Mouse (Mus musculus): ENCODE results near the gene Asxl2. TPM values are rescaled to one million over a fixed set of nuclear protein-coding genes. Genes with fewer than 3 reads are reported as not detected.
A peak's percentile ranks its signal among the peaks of the same experiment; 100 is the strongest.

Asxl2 gene
- total RNA-seq, 1 experiment: 44.4 TPM

DNA sequence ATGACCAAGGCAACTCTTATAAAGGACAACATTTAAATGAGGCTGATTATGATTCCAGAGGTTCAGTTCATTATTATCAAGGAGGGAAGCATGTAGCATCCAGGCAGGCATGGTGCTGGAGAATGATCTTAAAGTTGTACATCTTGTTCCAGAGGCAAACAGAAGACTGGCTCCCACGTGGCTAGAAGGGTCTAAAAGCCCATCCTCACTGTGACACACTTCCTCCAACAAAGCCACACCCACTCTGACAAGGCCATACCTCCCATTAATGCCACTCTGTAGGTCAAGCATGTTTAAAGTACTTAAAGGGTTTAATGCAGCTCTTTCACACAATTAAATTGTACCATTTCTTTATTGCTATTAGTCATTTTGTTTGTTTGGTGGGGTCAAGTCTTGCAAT, 7.1 kb downstream of the Asxl2 start:
- Histone ChIP-seq H3K4me3 (ENCODE audit: insufficient read depth in 1 of 2, low read depth in 1 of 2, low read length in 2 of 2, poor library complexity in 1 of 2, severe bottlenecking in 1 of 2) (no peak overlapping the region), H3K4me1 (ENCODE audit: control insufficient read depth in 2 of 2, insufficient read depth in 2 of 2, low read length in 2 of 2, poor library complexity in 1 of 2) (peaks cover 7% of the 10 kb centered on the region in 2 experiments; a peak in 3 of 4 replicates), H3K9ac (ENCODE audit: insufficient read depth, low read depth, low read length, poor library complexity, severe bottlenecking) (no peak overlapping the region), H3K9me3 (ENCODE audit: control insufficient read depth, insufficient read depth, low read depth, low read length) (no peaks in the 10 kb centered on the region), H3K27ac (ENCODE audit: insufficient read depth, low read depth, low read length, poor library complexity, severe bottlenecking) (no peak overlapping the region), H3K36me3 (ENCODE audit: control insufficient read depth, insufficient read depth, low read length, poor library complexity, severe bottlenecking) (no peaks in the 10 kb centered on the region)
- in situ Hi-C loops (cut with MboI; ENCODE audit: low sequenced_read_pairs in 2 of 2, unreplicated experiment in 2 of 2): loop anchor here in 1 of 2 experiments (10.0 kb wide), 1 partner anchor 61 kb away; no protein-coding TSS in a partner anchor
- TF ChIP-seq ZC3H11A (IDR thresholded peaks at IDR 0.05; ENCODE audit: borderline replicate concordance, low read depth, low read length) (no peak), CHD2 (IDR thresholded peaks at IDR 0.05; ENCODE audit: low read depth, low read length) (no peak), MAFK (IDR thresholded peaks at IDR 0.05; ENCODE audit: insufficient read depth, low read depth, low read length) (no peak), HCFC1 (IDR thresholded peaks at IDR 0.05; ENCODE audit: borderline replicate concordance, insufficient read depth, low read length) (no peak), ZNF384 (IDR thresholded peaks at IDR 0.05; ENCODE audit: low read depth, low read length) (no peak)
- no peak for DNase-seq (ENCODE audit: low read depth, low spot score)

DNA sequence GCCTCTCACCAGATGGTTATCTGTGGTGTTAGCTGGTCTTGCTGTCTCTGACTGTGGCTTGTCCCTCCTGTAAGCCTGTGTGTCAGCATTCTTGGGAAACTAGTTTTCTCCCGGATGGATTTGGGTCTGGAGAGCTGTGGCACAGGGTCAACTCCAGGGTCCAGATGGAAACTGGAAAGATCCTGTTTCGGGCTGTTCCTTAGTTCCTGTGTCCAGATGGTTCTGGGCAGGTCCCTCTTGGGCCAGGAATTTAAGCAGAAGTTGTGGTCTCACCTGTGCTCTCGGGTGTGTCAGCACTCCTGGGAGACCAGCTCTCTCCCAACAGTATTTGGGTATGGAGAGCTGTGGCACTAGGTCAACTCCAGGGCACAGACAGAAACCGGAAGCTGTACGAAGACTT, 9.8 kb downstream of the Asxl2 start:
- in situ Hi-C loops (cut with MboI; ENCODE audit: low sequenced_read_pairs in 2 of 2, unreplicated experiment in 2 of 2): loop anchor here in 1 of 2 experiments (10.0 kb wide), 1 partner anchor 58 kb away; no protein-coding TSS in a partner anchor
- H3K27ac ChIP-seq (ENCODE audit: insufficient read depth, low read depth, low read length, poor library complexity, severe bottlenecking): 0 out of 2 replicates have a peak overlapping the region, but pooled peaks have one; percentile 1
- peaks cover 8 to 9% of the 10 kb centered on the region in 2 experiments; a peak in 3 of 4 replicates for H3K4me1 ChIP-seq (ENCODE audit: control insufficient read depth in 2 of 2, insufficient read depth in 2 of 2, low read length in 2 of 2, poor library complexity in 1 of 2)
- H3K9me3 ChIP-seq (ENCODE audit: control insufficient read depth, insufficient read depth, low read depth, low read length): no peaks in the 10 kb centered on the region
- TF ChIP-seq MAFK (IDR thresholded peaks at IDR 0.05; ENCODE audit: insufficient read depth, low read depth, low read length) (no peak), ZC3H11A (IDR thresholded peaks at IDR 0.05; ENCODE audit: borderline replicate concordance, low read depth, low read length) (no peak), ZNF384 (IDR thresholded peaks at IDR 0.05; ENCODE audit: low read depth, low read length) (no peak), CHD2 (IDR thresholded peaks at IDR 0.05; ENCODE audit: low read depth, low read length) (no peak), HCFC1 (IDR thresholded peaks at IDR 0.05; ENCODE audit: borderline replicate concordance, insufficient read depth, low read length) (no peak)
- DNase-seq (ENCODE audit: low read depth, low spot score): no peak
- H3K4me3 ChIP-seq (ENCODE audit: insufficient read depth in 1 of 2, low read depth in 1 of 2, low read length in 2 of 2, poor library complexity in 1 of 2, severe bottlenecking in 1 of 2): 0 out of 4 replicates have a peak overlapping the region, but pooled peaks of 1 of the 2 experiments have one; percentile 5
- no peaks in the 10 kb centered on the region for H3K36me3 ChIP-seq (ENCODE audit: control insufficient read depth, insufficient read depth, low read length, poor library complexity, severe bottlenecking)
- no peak overlapping the region for H3K9ac ChIP-seq (ENCODE audit: insufficient read depth, low read depth, low read length, poor library complexity, severe bottlenecking)

DNA sequence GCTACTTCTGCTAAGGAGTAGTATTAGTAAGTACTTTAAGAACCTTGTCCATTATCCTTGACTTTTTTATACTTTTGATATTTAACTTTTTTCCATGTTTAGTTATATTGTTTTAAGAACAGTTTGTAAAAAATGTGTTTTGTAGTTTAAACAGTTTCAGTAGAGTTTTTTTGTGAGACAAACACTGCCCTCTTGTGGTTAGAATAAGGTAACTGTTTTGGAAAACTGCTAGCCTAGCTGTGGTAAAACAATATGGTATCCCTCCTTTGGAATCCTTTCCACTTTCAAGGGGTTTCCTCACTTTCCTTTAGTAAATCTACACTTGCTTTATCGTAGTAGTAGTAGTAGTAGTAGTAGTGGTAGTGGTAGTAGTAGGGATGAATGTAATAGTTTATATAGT, 11.2 kb downstream of the Asxl2 start:
- no peak for DNase-seq (ENCODE audit: low read depth, low spot score)
- Histone ChIP-seq H3K9me3 (ENCODE audit: control insufficient read depth, insufficient read depth, low read depth, low read length) (no peaks in the 10 kb centered on the region), H3K4me3 (ENCODE audit: insufficient read depth in 1 of 2, low read depth in 1 of 2, low read length in 2 of 2, poor library complexity in 1 of 2, severe bottlenecking in 1 of 2) (no peak overlapping the region), H3K36me3 (ENCODE audit: control insufficient read depth, insufficient read depth, low read length, poor library complexity, severe bottlenecking) (no peaks in the 10 kb centered on the region; the same call in 1 of the 2 replicates), H3K27ac (ENCODE audit: insufficient read depth, low read depth, low read length, poor library complexity, severe bottlenecking) (no peak overlapping the region), H3K9ac (ENCODE audit: insufficient read depth, low read depth, low read length, poor library complexity, severe bottlenecking) (no peak overlapping the region), H3K4me1 (ENCODE audit: control insufficient read depth in 2 of 2, insufficient read depth in 2 of 2, low read length in 2 of 2, poor library complexity in 1 of 2) (peaks cover 4 to 9% of the 10 kb centered on the region in 2 experiments; a peak in 3 of 4 replicates)
- no peak for TF ChIP-seq ZNF384 (IDR thresholded peaks at IDR 0.05; ENCODE audit: low read depth, low read length)
- no peak for TF ChIP-seq CHD2 (IDR thresholded peaks at IDR 0.05; ENCODE audit: low read depth, low read length)
- no peak for TF ChIP-seq MAFK (IDR thresholded peaks at IDR 0.05; ENCODE audit: insufficient read depth, low read depth, low read length)
- TF ChIP-seq ZC3H11A (IDR thresholded peaks at IDR 0.05; ENCODE audit: borderline replicate concordance, low read depth, low read length): no peak
- in situ Hi-C loops (cut with MboI; ENCODE audit: low sequenced_read_pairs in 2 of 2, unreplicated experiment in 2 of 2): loop anchor here in 1 of 2 experiments (10.0 kb wide), 1 partner anchor 57 kb away; no protein-coding TSS in a partner anchor

DNA sequence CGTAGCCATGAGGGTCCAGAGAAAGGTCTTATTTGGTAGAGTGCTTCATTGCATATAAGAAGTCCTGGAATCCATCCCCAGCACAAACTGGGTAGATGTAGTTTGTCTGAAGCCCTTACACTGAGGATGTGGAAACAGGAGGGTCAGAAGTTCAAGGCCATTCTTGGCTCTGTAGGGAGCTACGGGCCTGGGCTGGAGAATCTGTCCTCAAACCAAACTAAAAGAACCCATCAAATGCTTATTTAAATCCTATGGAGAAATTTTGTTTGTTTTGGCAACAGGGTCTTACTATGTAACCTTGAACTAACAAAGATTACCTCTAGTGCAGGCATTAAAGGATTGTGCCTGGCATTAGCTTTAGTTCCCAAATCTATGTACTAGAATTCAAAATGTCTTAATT, 14.3 kb downstream of the Asxl2 start:
- Histone ChIP-seq H3K36me3 (ENCODE audit: control insufficient read depth, insufficient read depth, low read length, poor library complexity, severe bottlenecking) (no peaks in the 10 kb centered on the region; the same call in 1 of the 2 replicates), H3K9ac (ENCODE audit: insufficient read depth, low read depth, low read length, poor library complexity, severe bottlenecking) (no peak overlapping the region), H3K4me3 (ENCODE audit: insufficient read depth in 1 of 2, low read depth in 1 of 2, low read length in 2 of 2, poor library complexity in 1 of 2, severe bottlenecking in 1 of 2) (no peak overlapping the region), H3K9me3 (ENCODE audit: control insufficient read depth, insufficient read depth, low read depth, low read length) (no peaks in the 10 kb centered on the region), H3K27ac (ENCODE audit: insufficient read depth, low read depth, low read length, poor library complexity, severe bottlenecking) (no peak overlapping the region), H3K4me1 (ENCODE audit: control insufficient read depth in 2 of 2, insufficient read depth in 2 of 2, low read length in 2 of 2, poor library complexity in 1 of 2) (peaks cover 4 to 9% of the 10 kb centered on the region in 2 experiments; a peak in 3 of 4 replicates)
- TF ChIP-seq CHD2 (IDR thresholded peaks at IDR 0.05; ENCODE audit: low read depth, low read length) (no peak), HCFC1 (IDR thresholded peaks at IDR 0.05; ENCODE audit: borderline replicate concordance, insufficient read depth, low read length) (no peak), ZC3H11A (IDR thresholded peaks at IDR 0.05; ENCODE audit: borderline replicate concordance, low read depth, low read length) (no peak), MAFK (IDR thresholded peaks at IDR 0.05; ENCODE audit: insufficient read depth, low read depth, low read length) (no peak), ZNF384 (IDR thresholded peaks at IDR 0.05; ENCODE audit: low read depth, low read length) (no peak)
- no peak for DNase-seq (ENCODE audit: low read depth, low spot score)
- in situ Hi-C loops (cut with MboI; ENCODE audit: low sequenced_read_pairs in 2 of 2, unreplicated experiment in 2 of 2): no loop called here
